Mouse (Mus musculus) midbrain, postnatal 0 days (tissue): ENCODE data around the gene Cpd. TPM values are rescaled to one million over a fixed set of nuclear protein-coding genes. Genes with fewer than 3 reads are reported as not detected.
A peak's percentile ranks its signal among the peaks of the same experiment; 100 is the strongest.

Source experiments
- ATAC-seq: fragments of 200-750 bp; cut with Nextera tagmentation; 2 replicates; pipeline ENCODE4 v1.8.0; 2017; ENCODE audit warnings: moderate number of reproducible peaks, mild to moderate bottlenecking, moderate TSS enrichment, moderate library complexity; ENCODE audit not compliant: low FRiP score
- DNase-seq: peaks from one replicate; pipeline ENCODE4 v3.0.0-alpha.2; 2015; ENCODE audit warnings: low spot score
- H3K27ac ChIP-seq: fragments of 300-500 bp; sonication (generic); 2 replicates; pipeline ENCODE4 v1.5.1; 2014; ENCODE audit warnings: low read depth, mild to moderate bottlenecking, low read length, mixed read lengths
- H3K27me3 ChIP-seq: fragments of 300-500 bp; sonication (generic); 2 replicates; pipeline ENCODE4 v1.6.1; 2014; ENCODE audit warnings: low read length, control low read depth, mixed read lengths; ENCODE audit not compliant: insufficient read depth
- H3K36me3 ChIP-seq: fragments of 300-500 bp; sonication (generic); 2 replicates; pipeline ENCODE4 v1.6.1; 2014; ENCODE audit warnings: low read length, control low read depth, mixed read lengths; ENCODE audit not compliant: insufficient read depth
- H3K4me1 ChIP-seq: fragments of 300-500 bp; sonication (generic); 2 replicates; pipeline ENCODE4 v1.6.1; 2014; ENCODE audit warnings: mild to moderate bottlenecking, control low read depth, antibody characterized with exemption, low read length, mixed read lengths; ENCODE audit not compliant: insufficient read depth
- H3K4me2 ChIP-seq: fragments of 300-500 bp; sonication (generic); 2 replicates; pipeline ENCODE4 v1.6.1; 2014; ENCODE audit warnings: low read depth, mild to moderate bottlenecking, low read length, mixed read lengths; ENCODE audit not compliant: poor library complexity, severe bottlenecking
- H3K4me3 ChIP-seq: fragments of 300-500 bp; sonication (generic); 2 replicates; pipeline ENCODE4 v1.5.1; 2014; ENCODE audit warnings: low read depth, mild to moderate bottlenecking, low read length, moderate library complexity
- H3K9ac ChIP-seq: fragments of 300-500 bp; sonication (generic); replicated peaks from 2 replicates; pipeline ENCODE4 v1.6.1; 2014; ENCODE audit warnings: mild to moderate bottlenecking, low read length, moderate library complexity, mixed read lengths; ENCODE audit not compliant: poor library complexity, severe bottlenecking
- H3K9me3 ChIP-seq: fragments of 300-500 bp; sonication (generic); 2 replicates; pipeline ENCODE4 v1.6.1; 2016; ENCODE audit warnings: low read length, control low read depth
- CTCF ChIP-seq: IDR thresholded peaks from 2 replicates; pipeline ENCODE4 v1.5.1; 2016; ENCODE audit warnings: antibody characterized with exemption, mild to moderate bottlenecking
- WGBS: fragments of 180-500 bp; shearing (Covaris S2); extraction: QIAGEN DNeasy Blood & Tissue Kit; methylation state at CpG from one replicate; pipeline ENCODE4 v1.1.7; 2014; 5-methylcytosine and 5-hydroxymethylcytosine counted together
- polyA plus RNA-seq: library from polyadenylated mRNA; unstranded; fragments of >200 nt; fragmentation: Nextera tagmentation; extraction: Ambion mirVana; gene quantifications from 2 replicates; pipeline ENCODE4 v1.2.1, GENCODE M21; 2015
- total RNA-seq: library from RNA; depleted of rRNA; stranded (reverse); fragments of >200 nt; gene quantifications from 2 replicates; pipeline ENCODE4 v1.2.3, GENCODE M21; 2014

Gene Cpd
- total and polyA plus RNA-seq, 2 experiments from 2014 or later: 5.3 to 35.8 TPM

- WGBS: 52% methylated on average over 17 of the region's 17 CpGs
- Histone ChIP-seq H3K9ac (no peak overlapping the region), H3K9me3 (no peaks in the 10 kb centered on the region), H3K4me1 (no peaks in the 10 kb centered on the region), H3K4me3 (no peak overlapping the region), H3K36me3 (no peaks in the 10 kb centered on the region), H3K27ac (no peak overlapping the region), H3K27me3 (no peaks in the 10 kb centered on the region), H3K4me2 (no peak overlapping the region)
- ATAC-seq (no peak), DNase-seq (no peak)
- no peak for TF ChIP-seq CTCF
These were observed 7.9 kb upstream of the Cpd start for GRCm38 (mm10) chr11:76854475-76855341.

GRCm38 (mm10) chr11:76851512-76851911 lies 4.7 kb upstream of the Cpd start:
- Histone ChIP-seq H3K4me3 (no peak overlapping the region), H3K9me3 (no peaks in the 10 kb centered on the region), H3K36me3 (no peaks in the 10 kb centered on the region), H3K4me2 (no peak overlapping the region), H3K4me1 (no peaks in the 10 kb centered on the region), H3K27ac (no peak overlapping the region), H3K9ac (no peak overlapping the region), H3K27me3 (no peaks in the 10 kb centered on the region)
- DNase-seq (no peak), ATAC-seq (no peak)
- 84% methylated on average over 3 of the region's 3 CpGs for WGBS
- TF ChIP-seq CTCF: no peak

- Histone ChIP-seq H3K27me3 (no peaks in the 10 kb centered on the region), H3K4me2 (no peak overlapping the region), H3K4me3 (no peak overlapping the region), H3K9ac (no peak overlapping the region), H3K4me1 (peaks cover 6% of the 10 kb centered on the region), H3K9me3 (no peaks in the 10 kb centered on the region), H3K36me3 (no peaks in the 10 kb centered on the region), H3K27ac (no peak overlapping the region)
- DNase-seq: peak; percentile 32
- no peak for ATAC-seq
- WGBS: 19% methylated on average over 2 of the region's 2 CpGs
- no peak for TF ChIP-seq CTCF
These were observed 2.8 kb upstream of the Cpd start for GRCm38 (mm10) chr11:76849596-76849995.

GRCm38 (mm10) chr11:76848081-76848480 lies 1.3 kb upstream of the Cpd start:
- H3K4me2 ChIP-seq: no peak overlapping the region
- H3K4me3 ChIP-seq: no peak overlapping the region
- no peak for TF ChIP-seq CTCF
- H3K36me3 ChIP-seq: no peaks in the 10 kb centered on the region
- no peak overlapping the region for H3K9ac ChIP-seq
- no peak for DNase-seq
- peaks cover 14% of the 10 kb centered on the region for H3K4me1 ChIP-seq
- 82% methylated on average over 5 of the region's 5 CpGs for WGBS
- H3K27me3 ChIP-seq: no peaks in the 10 kb centered on the region
- no peak for ATAC-seq
- no peak overlapping the region for H3K27ac ChIP-seq
- H3K9me3 ChIP-seq: no peaks in the 10 kb centered on the region

- no peak for TF ChIP-seq CTCF
- Histone ChIP-seq H3K9ac (no peak overlapping the region), H3K9me3 (no peaks in the 10 kb centered on the region), H3K27ac (no peak overlapping the region), H3K36me3 (no peaks in the 10 kb centered on the region), H3K4me2 (peak overlapping the region; percentile 97), H3K4me1 (peaks cover 14% of the 10 kb centered on the region), H3K27me3 (no peaks in the 10 kb centered on the region), H3K4me3 (peak overlapping the region; percentile 91)
- DNase-seq (no peak), ATAC-seq (no peak)
- 15% methylated on average over 8 of the region's 8 CpGs for WGBS
These were observed 536 bp upstream of the Cpd start for GRCm38 (mm10) chr11:76847354-76847753.
